Mouse (Mus musculus) liver, embryonic 13.5 days (tissue): ENCODE data around the gene Serpina12. TPM values are rescaled to one million over a fixed set of nuclear protein-coding genes. Genes with fewer than 3 reads are reported as not detected.

Source experiments
- ATAC-seq: fragments of 200-750 bp; cut with Nextera tagmentation; 2 replicates; pipeline ENCODE4 v1.8.0; 2017; ENCODE audit warnings: low read depth, mild to moderate bottlenecking, moderate number of reproducible peaks, moderate library complexity
- DNase-seq: peaks from one replicate; pipeline ENCODE4 v3.0.0; 2022
- H3K27ac ChIP-seq: fragments of 300-500 bp; sonication (generic); 2 replicates; pipeline ENCODE4 v1.5.1; 2015; ENCODE audit warnings: moderate library complexity, mild to moderate bottlenecking, inconsistent platforms
- H3K27me3 ChIP-seq: fragments of 300-500 bp; sonication (generic); 2 replicates; pipeline ENCODE4 v1.6.1; 2015; ENCODE audit warnings: mild to moderate bottlenecking, inconsistent platforms
- H3K36me3 ChIP-seq: fragments of 300-500 bp; sonication (generic); 2 replicates; pipeline ENCODE4 v1.6.1; 2015; ENCODE audit warnings: mild to moderate bottlenecking, inconsistent platforms
- H3K4me1 ChIP-seq: fragments of 300-500 bp; sonication (generic); replicated peaks from 2 replicates; pipeline ENCODE4 v1.6.1; 2015; ENCODE audit warnings: inconsistent platforms
- H3K4me2 ChIP-seq: fragments of 300-500 bp; sonication (generic); 2 replicates; pipeline ENCODE4 v1.6.1; 2015; ENCODE audit warnings: inconsistent platforms, mild to moderate bottlenecking, moderate library complexity
- H3K4me3 ChIP-seq: fragments of 300-500 bp; sonication (generic); replicated peaks from 2 replicates; pipeline ENCODE4 v1.5.1; 2015; ENCODE audit warnings: mild to moderate bottlenecking, inconsistent platforms
- H3K9ac ChIP-seq: fragments of 300-500 bp; sonication (generic); 2 replicates; pipeline ENCODE4 v1.6.1; 2015; ENCODE audit warnings: mild to moderate bottlenecking, inconsistent platforms
- H3K9me3 ChIP-seq: fragments of 300-500 bp; sonication (generic); replicated peaks from 2 replicates; pipeline ENCODE4 v1.6.1; 2016; ENCODE audit warnings: inconsistent platforms
- WGBS: fragments of 180-500 bp; shearing (Covaris S2); methylation state at CpG from one replicate; pipeline ENCODE4 v1.1.7; 2015; ENCODE audit not compliant: insufficient replicate concordance; 5-methylcytosine and 5-hydroxymethylcytosine counted together
- polyA plus RNA-seq: library from polyadenylated mRNA; unstranded; fragments of >200 nt; fragmentation: Nextera tagmentation; extraction: Ambion mirVana; gene quantifications from 2 replicates; pipeline ENCODE4 v1.2.1, GENCODE M21; 2015

Gene Serpina12
- polyA plus RNA-seq, 1 experiment from 2014 or later, result not detected

DNA sequence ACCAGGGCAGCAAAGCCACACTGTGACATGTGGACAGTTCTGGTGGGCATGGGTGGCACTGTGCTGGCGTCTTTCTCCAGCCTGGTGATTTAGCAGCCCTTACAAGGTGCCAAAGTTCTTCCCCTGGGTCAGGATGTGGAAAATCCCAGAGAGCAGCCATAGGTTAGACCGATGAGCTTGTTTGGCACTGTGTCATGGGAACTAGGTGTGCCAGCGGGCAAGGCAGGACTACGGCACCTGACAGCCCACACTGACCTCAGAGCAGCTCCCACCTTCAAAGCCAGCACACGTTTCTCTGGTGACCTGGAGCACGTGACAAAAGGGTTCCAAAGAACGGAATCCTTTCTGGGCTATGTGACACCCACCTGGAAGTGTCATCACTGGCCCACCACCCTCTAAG, 13.3 kb upstream of the Serpina12 start:
- ATAC-seq, result no peak

GRCm38 (mm10) chr12:104057050-104057449, 12.8 kb upstream of the Serpina12 start:
- H3K4me3 ChIP-seq, result no peak overlapping the region
- H3K4me2 ChIP-seq, result no peak overlapping the region
- WGBS, result 20% methylated on average over 4 of the region's 4 CpGs
- no peak overlapping the region for H3K27ac ChIP-seq
- no peaks in the 10 kb centered on the region for H3K9me3 ChIP-seq
- DNase-seq, result no peak
- H3K9ac ChIP-seq, result no peak overlapping the region
- no peak for ATAC-seq
- no peaks in the 10 kb centered on the region for H3K36me3 ChIP-seq
- H3K4me1 ChIP-seq, result no peaks in the 10 kb centered on the region
- H3K27me3 ChIP-seq, result no peaks in the 10 kb centered on the region

More for the DNA sequence above, 13.3 kb upstream of the Serpina12 start:
- Histone ChIP-seq H3K27ac (no peak overlapping the region), H3K36me3 (no peaks in the 10 kb centered on the region), H3K4me2 (no peak overlapping the region), H3K9ac (no peak overlapping the region), H3K4me1 (no peaks in the 10 kb centered on the region), H3K4me3 (no peak overlapping the region), H3K27me3 (no peaks in the 10 kb centered on the region), H3K9me3 (no peaks in the 10 kb centered on the region)
- DNase-seq, result no peak
- 66% methylated on average over 7 of the region's 7 CpGs for WGBS

- H3K36me3 ChIP-seq, result no peaks in the 10 kb centered on the region
- H3K4me2 ChIP-seq, result no peak overlapping the region
- H3K9ac ChIP-seq, result no peak overlapping the region
- H3K4me3 ChIP-seq, result no peak overlapping the region
- DNase-seq (no peak), ATAC-seq (no peak)
- H3K27me3 ChIP-seq, result no peaks in the 10 kb centered on the region
- H3K9me3 ChIP-seq, result no peaks in the 10 kb centered on the region
- H3K4me1 ChIP-seq, result no peaks in the 10 kb centered on the region
- no peak overlapping the region for H3K27ac ChIP-seq
- 59% methylated on average over 8 of the region's 8 CpGs for WGBS
These were observed 11.5 kb upstream of the Serpina12 start for GRCm38 (mm10) chr12:104055755-104056154.

GRCm38 (mm10) chr12:104053995-104054394, 9.8 kb upstream of the Serpina12 start:
- WGBS, result 9% methylated on average over 1 of the region's 1 CpGs
- DNase-seq, result no peak
- no peak overlapping the region for H3K9ac ChIP-seq

DNA sequence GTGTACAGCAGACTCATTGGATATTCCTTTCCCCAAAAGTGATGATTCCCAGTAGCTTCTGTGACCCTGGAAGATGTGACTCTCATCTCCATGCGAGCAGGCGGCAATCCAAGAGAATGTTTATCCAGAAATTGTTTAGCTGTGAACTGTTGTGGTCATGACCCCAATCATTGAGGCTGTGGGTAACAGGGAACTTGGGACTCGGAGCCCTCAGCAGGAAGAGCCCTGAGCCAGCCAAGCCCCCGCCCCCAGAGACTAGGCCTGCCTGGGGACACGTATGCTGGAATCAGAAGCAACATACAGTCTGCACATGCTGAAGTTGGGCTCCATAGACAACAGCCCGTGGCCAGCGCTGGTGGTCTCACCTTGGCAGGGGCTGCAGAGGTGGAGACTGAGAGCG, 1.5 kb upstream of the Serpina12 start:
- no peaks in the 10 kb centered on the region for H3K36me3 ChIP-seq
- no peaks in the 10 kb centered on the region for H3K9me3 ChIP-seq
- no peak for ATAC-seq
- H3K4me3 ChIP-seq, result no peak overlapping the region
- H3K9ac ChIP-seq, result no peak overlapping the region
- 70% methylated on average over 8 of the region's 8 CpGs for WGBS
- H3K4me1 ChIP-seq, result no peaks in the 10 kb centered on the region
- DNase-seq, result no peak
- H3K27ac ChIP-seq, result no peak overlapping the region
- H3K27me3 ChIP-seq, result no peaks in the 10 kb centered on the region
- no peak overlapping the region for H3K4me2 ChIP-seq

More at GRCm38 (mm10) chr12:104053995-104054394, 9.8 kb upstream of the Serpina12 start:
- H3K27me3 ChIP-seq, result no peaks in the 10 kb centered on the region
- no peaks in the 10 kb centered on the region for H3K4me1 ChIP-seq
- H3K4me2 ChIP-seq, result no peak overlapping the region
- H3K27ac ChIP-seq, result no peak overlapping the region
- H3K4me3 ChIP-seq, result no peak overlapping the region
- no peaks in the 10 kb centered on the region for H3K9me3 ChIP-seq
- no peaks in the 10 kb centered on the region for H3K36me3 ChIP-seq
- no peak for ATAC-seq

- Histone ChIP-seq H3K4me1 (no peaks in the 10 kb centered on the region), H3K36me3 (no peaks in the 10 kb centered on the region), H3K4me3 (no peak overlapping the region), H3K27ac (no peak overlapping the region), H3K4me2 (no peak overlapping the region), H3K9me3 (no peaks in the 10 kb centered on the region), H3K27me3 (no peaks in the 10 kb centered on the region), H3K9ac (no peak overlapping the region)
- DNase-seq, result no peak
- ATAC-seq, result peak; percentile 18; the same call in 1 of the 2 replicates
- 72% methylated on average over 2 of the region's 2 CpGs for WGBS
These were observed 1.5 kb downstream of the Serpina12 start for GRCm38 (mm10) chr12:104042753-104043152.

DNA sequence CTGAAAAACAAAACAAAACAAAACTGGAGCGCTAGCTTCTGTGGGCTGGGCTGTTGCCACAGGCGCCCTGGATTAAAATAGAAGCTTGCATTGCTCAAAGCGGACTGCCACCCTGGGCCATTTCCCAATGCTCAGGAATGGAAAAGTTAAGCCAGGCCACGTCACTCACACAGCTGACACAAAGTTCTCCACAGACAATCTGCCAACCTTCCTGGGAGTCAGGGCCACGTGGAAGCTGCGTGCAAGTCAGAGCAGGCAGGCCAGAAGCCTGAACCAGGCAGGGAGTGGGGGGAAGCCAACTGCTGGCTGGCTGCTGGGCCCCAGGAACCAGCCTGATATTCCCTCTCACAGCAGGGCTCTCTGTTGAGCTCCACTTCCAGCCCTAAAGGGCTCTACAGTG, 2.8 kb downstream of the Serpina12 start:
- no peaks in the 10 kb centered on the region for H3K36me3 ChIP-seq
- no peaks in the 10 kb centered on the region for H3K27me3 ChIP-seq
- H3K9ac ChIP-seq, result no peak overlapping the region
- no peak overlapping the region for H3K4me3 ChIP-seq
- H3K4me1 ChIP-seq, result no peaks in the 10 kb centered on the region
- 62% methylated on average over 6 of the region's 6 CpGs for WGBS
- no peaks in the 10 kb centered on the region for H3K9me3 ChIP-seq
- no peak overlapping the region for H3K4me2 ChIP-seq
- no peak for ATAC-seq
- no peak overlapping the region for H3K27ac ChIP-seq
- DNase-seq, result no peak

DNA sequence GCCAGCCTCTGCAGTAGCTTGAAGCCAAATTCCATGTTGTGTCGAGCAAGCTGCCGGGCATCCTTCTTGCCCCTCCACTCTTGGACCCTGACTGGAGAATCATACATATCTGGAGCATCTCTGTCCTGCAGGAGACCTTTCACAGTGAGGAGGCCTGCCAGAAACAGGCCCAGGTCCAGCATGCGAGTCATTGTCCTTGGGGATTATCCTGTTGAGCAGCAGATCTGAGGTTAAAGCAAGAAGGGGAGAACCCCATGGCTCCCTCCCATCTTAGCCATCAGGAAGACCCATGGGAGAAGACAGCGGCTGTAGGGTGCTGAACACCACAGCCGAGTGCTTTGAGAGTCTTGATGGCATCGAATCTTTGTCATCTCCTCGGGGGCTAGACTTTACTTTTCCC, 6.1 kb downstream of the Serpina12 start:
- no peaks in the 10 kb centered on the region for H3K9me3 ChIP-seq
- H3K27me3 ChIP-seq, result no peaks in the 10 kb centered on the region
- no peak overlapping the region for H3K4me3 ChIP-seq
- no peak for DNase-seq
- no peaks in the 10 kb centered on the region for H3K4me1 ChIP-seq
- ATAC-seq, result no peak
- H3K36me3 ChIP-seq, result no peaks in the 10 kb centered on the region
- 67% methylated on average over 7 of the region's 7 CpGs for WGBS
- no peak overlapping the region for H3K9ac ChIP-seq
- H3K27ac ChIP-seq, result no peak overlapping the region
- no peak overlapping the region for H3K4me2 ChIP-seq

DNA sequence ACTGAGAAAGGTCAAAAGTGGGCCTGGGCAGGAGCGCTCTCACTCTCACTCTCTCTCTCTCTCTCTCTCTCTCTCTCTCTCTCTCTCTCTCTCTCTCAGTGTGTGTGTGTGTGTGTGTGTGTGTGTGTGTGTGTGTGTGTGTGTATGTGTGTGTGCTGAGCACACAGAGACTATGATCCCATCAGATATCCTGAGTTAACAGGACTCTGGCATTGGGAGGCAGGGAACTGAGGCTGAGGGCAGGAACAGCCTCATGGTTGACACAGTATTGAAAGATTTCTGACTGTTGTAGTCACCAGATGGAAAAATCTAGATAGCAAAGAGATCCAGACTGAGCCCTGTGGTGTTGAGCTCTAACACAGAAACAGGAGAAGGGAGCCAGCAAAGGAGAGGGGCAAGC, 10.5 kb downstream of the Serpina12 start:
- ATAC-seq, result peak; percentile 47; the same call in 1 of the 2 replicates
- no peak overlapping the region for H3K27ac ChIP-seq
- H3K4me2 ChIP-seq, result no peak overlapping the region
- H3K9me3 ChIP-seq, result 0 out of 2 replicates have a peak, but pooled peaks cover 2% of the 10 kb centered on the region
- 78% methylated on average over 1 of the region's 1 CpGs for WGBS
- H3K27me3 ChIP-seq, result no peaks in the 10 kb centered on the region
- no peak overlapping the region for H3K4me3 ChIP-seq
- no peak overlapping the region for H3K9ac ChIP-seq
- DNase-seq, result no peak
- no peaks in the 10 kb centered on the region for H3K36me3 ChIP-seq
- no peaks in the 10 kb centered on the region for H3K4me1 ChIP-seq

DNA sequence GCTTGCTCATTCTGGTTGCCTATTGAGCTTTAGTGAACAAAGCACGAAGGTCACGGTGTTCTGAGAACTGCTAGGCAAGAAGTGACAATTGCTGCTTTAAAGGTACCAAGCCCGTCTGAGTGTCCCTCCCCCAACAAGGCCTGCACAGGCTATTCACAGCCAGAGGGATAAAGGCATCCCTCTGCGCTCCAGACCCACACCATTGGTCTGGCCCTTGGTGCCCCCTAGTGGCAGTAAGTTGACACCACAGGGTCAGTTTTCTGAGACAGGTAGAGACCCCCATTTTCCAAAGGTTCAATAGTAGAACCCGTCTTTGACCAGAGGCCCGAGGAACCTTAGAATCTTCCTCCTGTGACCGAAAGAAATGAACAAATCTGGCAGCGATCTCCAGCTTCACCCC, 14.3 kb downstream of the Serpina12 start:
- DNase-seq, result no peak

GRCm38 (mm10) chr12:104015280-104015679, 29.0 kb downstream of the Serpina12 start:
- Histone ChIP-seq H3K4me1 (no peaks in the 10 kb centered on the region), H3K36me3 (no peaks in the 10 kb centered on the region), H3K27me3 (no peaks in the 10 kb centered on the region), H3K9ac (no peak overlapping the region), H3K27ac (no peak overlapping the region), H3K4me3 (no peak overlapping the region), H3K4me2 (no peak overlapping the region), H3K9me3 (0 out of 2 replicates have a peak, but pooled peaks cover 4% of the 10 kb centered on the region)
- WGBS, result 63% methylated on average over 3 of the region's 3 CpGs
- ATAC-seq (no peak), DNase-seq (no peak)

More for the DNA sequence above, 14.3 kb downstream of the Serpina12 start:
- H3K9ac ChIP-seq, result no peak overlapping the region
- no peak for ATAC-seq
- H3K27ac ChIP-seq, result no peak overlapping the region
- no peaks in the 10 kb centered on the region for H3K27me3 ChIP-seq
- H3K4me2 ChIP-seq, result no peak overlapping the region
- 0 out of 2 replicates have a peak, but pooled peaks cover 2% of the 10 kb centered on the region for H3K9me3 ChIP-seq
- H3K4me3 ChIP-seq, result no peak overlapping the region
- H3K36me3 ChIP-seq, result no peaks in the 10 kb centered on the region
- WGBS, result 33% methylated on average over 8 of the region's 8 CpGs
- H3K4me1 ChIP-seq, result no peaks in the 10 kb centered on the region

DNA sequence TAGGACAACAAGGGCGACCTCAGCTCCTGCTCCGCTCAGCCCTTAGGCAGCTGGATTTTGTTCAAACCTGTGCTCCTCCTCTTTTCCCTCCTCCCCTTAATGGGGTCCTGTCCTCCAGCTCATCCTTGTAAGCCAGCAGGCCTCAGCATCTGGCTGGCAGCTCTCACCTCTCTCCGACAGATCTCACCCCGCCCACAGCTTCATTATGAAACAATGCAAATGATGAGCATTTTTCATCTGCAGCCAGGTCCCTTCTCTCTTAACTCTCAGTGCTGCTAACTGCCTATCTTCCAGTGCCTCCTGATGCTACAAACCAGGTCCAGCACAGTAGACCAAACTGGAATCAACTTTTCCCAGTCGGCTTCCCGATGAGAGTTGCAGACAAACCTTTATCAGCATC, 30.6 kb downstream of the Serpina12 start, which contains the start of gene Serpina9:
Gene Serpina9, minus strand, starts transcription at position 136 of the 400 bp plus-strand sequence.
- H3K4me3 ChIP-seq, result no peak within 1 kb of the TSS
- H3K4me2 ChIP-seq, result no peak within 1 kb of the TSS
- no peak within 1 kb of the TSS for H3K27ac ChIP-seq
- H3K27me3 ChIP-seq, result no peaks in the 10 kb centered on the region
- H3K9me3 ChIP-seq, result 0 out of 2 replicates have a peak, but pooled peaks cover 4% of the 10 kb centered on the region
- ATAC-seq, result no peak
- H3K9ac ChIP-seq, result no peak within 1 kb of the TSS
- 75% methylated on average over 6 of the region's 6 CpGs for WGBS
- H3K36me3 ChIP-seq, result no peaks in the 10 kb centered on the region
- no peaks in the 10 kb centered on the region for H3K4me1 ChIP-seq
- DNase-seq, result no peak
